Mouse (Mus musculus) c-Kit-positive CD71-positive TER-119-negative erythroid progenitor cells, embryonic 14.5 days (primary cell): Measurements from ENCODE around the gene Pramef12.
"Not testable (repeated sequence)": the region's sequence is repeated elsewhere in the genome, so short reads cannot be mapped to it uniquely, and the experiment has no call there.

Experiments used
- DNase-seq: peaks from one replicate; pipeline ENCODE4 v3.0.0-alpha.2; 2013; ENCODE audit warnings: low read depth

Gene Pramef12

GRCm38 (mm10) chr4:144408290-144408689, at the start of gene Pramef12:
Gene Pramef12 (minus strand): TSS chr4:144408464.
- DNase-seq: no peak

- no peak for DNase-seq
Measured at GRCm38 (mm10) chr4:144453217-144453616, 45.0 kb upstream of the Pramef12 start, which contains the start of gene Gm9944. Gene Gm9944 (minus strand): TSS chr4:144453317.

DNA sequence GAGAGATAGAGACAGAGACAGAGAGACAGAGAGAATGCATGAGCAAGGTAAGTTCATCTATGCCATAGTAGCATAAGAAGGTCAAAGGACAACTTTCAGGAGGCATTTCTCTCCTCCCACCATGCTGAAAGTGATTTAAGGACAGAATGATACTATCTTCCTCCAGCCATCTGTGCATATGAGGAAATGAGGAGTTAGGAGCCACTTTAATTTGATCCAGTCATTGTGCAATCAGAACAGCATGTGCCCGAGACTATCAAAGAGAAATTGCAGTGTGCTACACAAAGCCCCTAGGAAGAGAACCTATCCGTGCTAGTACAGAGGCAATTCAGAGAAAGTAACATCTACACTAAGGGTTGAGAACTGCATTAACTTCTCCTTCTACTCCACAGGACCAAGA, 40.3 kb upstream of the Pramef12 start:
- no peak for DNase-seq

DNA sequence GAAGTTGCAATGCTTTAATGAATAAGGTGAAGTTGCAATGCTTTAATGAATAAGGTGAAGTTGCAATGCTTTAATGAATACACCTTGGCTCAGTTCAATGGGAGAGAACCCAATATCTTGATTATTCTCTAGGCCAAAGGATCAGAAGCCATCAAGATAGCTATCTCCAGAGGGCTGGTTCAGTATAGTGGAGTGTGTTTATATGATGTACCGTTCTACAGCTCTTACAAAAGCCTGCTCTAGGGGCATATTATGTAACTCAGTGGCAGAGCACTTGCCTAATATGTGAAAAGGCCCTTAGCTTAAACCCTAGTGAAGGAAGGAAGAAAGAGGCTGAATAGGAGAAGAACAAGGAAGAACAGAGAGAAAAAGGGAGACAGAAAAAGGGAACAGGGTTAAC, 33.3 kb upstream of the Pramef12 start:
- DNase-seq: no peak

DNA sequence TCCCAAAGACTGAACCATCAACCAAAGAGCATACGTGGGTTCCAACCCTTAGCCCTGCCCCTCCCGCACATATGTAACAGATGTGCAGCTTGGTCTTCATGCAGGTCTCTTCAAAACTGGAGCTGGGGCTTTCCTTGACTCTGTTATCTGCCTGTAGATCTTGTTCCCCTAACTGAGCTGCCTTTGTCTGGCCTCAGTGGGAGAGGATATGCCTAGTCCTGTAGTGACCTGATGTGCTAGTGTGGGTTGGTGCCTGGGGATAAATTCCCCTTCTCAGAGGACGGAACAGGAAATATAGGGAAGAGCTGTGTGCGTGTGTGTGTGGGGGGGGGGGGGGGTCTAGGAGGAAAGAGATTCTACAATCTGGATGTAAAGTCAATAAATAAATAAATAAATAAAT, 32.8 kb upstream of the Pramef12 start:
- DNase-seq: no peak

GRCm38 (mm10) chr4:144438672-144439071, 30.4 kb upstream of the Pramef12 start, which contains the start of gene 1700012P22Rik:
Gene 1700012P22Rik (minus strand): TSS chr4:144438772.
- no peak for DNase-seq

DNA sequence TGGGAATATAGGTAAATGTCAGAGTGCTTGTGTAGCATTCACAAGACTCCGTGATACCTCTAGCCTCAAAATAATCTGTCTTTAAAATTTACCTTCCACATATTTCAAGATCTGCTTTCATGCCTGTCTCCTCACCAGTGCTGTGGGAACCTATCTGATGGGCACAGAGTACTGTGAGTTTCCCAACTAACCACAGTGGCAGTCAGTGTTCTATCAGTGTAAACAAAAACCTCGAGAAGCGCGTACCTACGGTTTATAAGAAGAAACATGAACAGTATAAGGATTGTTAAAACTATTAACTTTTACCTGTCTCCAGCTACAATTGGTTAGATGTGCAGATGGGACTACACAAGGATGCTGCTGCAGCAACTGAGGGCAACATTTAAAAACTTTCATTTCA, 25.0 kb upstream of the Pramef12 start:
- no peak for DNase-seq

DNA sequence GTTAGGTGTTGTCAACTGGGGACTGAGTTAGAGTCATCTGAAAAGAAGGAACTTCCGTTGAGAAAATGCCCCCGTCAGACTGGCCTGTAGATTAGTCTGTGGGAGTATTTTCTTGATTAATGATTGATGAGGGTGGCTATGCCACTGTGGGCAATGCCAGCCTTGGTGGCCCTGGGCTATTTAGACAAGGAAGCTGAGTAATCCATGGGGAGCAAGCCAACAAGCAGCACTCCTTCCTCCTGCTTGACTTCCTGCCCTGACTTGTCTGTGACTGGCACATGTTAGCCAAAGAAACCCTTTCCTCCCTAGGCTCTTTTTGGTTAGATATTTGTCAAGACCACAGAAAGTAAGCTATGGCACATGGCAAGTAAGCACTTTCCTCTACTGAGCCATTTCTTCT, 22.5 kb upstream of the Pramef12 start:
- DNase-seq: no peak

DNA sequence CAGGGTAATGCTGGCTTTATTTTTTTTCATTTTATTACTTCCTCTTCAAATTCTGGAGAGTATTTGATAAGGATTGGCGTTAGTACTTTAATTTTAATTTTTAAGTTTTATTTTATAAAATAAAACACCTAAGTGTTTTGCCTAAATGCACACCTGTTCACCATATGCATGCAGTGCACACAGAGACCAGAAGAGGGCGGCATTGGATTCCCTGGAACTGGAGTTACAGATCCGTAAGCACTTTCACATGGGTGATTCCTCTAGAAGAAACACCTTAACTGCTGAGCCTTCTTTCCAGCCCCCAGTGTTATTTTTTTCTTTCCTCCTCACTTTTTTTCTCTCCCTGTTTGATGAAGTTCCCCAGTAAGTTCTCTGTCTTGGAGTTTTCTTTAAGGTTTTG, 20.6 kb upstream of the Pramef12 start:
- DNase-seq: peak; percentile 19

GRCm38 (mm10) chr4:144424590-144424989, 16.3 kb upstream of the Pramef12 start:
- DNase-seq: no peak

- DNase-seq: no peak
Measured at GRCm38 (mm10) chr4:144420644-144421043, 12.4 kb upstream of the Pramef12 start.

DNA sequence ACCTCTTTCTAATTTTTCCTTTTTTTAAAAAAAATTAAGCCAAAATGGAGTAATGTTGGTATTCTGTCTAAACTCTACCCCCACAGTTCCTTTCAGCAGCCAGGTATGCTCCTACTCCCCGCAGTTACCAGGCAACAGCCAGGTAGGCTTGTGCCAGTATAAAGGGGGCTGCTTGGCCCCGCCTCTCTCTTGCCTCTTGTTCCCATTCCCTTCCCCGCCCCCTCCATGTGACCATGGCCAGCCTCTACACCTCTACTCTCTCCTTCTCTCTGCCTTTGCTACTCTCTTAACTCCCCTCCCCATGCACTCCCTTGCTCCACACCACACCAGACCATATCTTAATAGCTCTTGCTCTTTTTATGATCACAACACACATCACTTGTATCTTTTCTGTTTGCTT, 2.0 kb downstream of the Pramef12 start:
- DNase-seq: no peak

DNA sequence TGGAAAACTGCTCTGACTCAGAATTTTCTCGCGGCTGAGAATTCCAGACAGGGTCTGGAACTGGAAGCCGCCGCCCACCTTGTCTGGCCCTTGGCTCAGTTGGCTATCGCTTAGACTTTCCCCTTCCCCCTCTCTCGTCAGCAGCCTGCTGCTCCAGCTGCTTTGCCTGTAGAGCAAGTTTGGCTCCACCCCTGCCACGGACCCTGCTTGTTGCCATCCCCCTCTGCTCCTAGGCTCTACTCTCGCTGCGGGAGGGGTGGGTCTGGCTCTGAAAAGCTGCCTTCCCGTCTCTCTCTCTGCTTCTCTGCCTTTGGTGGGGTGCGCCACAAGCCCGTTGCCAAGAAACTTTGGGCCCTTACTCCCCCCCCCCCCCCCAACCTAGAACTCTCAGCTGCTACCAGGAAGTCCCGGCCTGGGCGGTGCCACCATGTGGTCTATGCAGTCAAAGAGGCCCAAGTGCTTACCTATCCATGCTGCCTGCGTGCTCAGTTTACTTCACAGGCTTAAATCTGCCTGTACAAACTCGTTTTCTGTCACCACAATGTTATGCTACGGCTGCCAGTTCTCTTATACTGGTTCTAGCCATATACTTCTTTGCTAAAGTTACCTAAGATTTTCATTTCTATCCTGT, 3.7 kb downstream of the Pramef12 start:
- no peak for DNase-seq

- no peak for DNase-seq
Measured at GRCm38 (mm10) chr4:144402712-144403111, 5.6 kb downstream of the Pramef12 start.

DNA sequence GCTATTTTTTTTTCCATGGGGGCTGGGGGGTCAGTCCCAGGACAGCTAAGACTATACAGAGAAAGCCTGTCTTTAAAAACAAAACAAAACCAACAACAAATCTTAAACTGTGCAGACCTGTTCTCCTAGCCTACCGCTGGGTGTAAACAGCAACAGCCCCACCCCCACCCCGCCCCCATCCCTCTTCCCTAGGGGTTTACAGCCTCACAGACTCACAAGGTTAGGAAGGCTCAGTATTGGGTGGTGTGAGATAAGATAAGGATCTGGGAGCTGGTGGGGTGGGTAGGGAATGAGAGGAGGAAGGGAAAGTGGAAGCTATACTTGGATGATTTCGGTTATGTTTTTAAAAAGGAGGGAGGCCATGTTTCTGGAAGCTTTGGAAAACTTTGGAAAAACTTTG, 11.9 kb downstream of the Pramef12 start:
- no peak for DNase-seq

- DNase-seq: no peak
Measured at GRCm38 (mm10) chr4:144377911-144378310, 30.4 kb downstream of the Pramef12 start, which contains the start of gene Pramef20. Gene Pramef20 (minus strand): TSS chr4:144377933.

DNA sequence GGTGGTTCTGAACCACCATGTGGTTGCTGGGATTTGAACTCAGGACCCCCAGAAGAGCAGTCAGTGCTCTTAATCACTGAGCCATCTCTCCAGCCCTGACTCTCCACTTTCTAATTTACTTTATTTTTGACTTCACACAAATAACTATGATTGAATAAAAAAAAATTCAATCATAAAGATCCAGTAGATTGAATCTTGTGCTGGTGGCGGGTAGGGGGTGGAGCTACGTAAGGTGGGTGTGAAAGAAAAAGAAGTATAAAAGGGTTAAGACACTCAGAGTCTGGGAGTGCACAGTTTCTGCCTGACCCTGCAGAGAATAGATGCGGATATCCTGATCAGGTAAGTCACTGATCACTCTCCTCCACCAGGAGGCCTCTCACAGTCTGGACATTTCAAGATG, 50.6 kb downstream of the Pramef12 start, which contains the start of gene Gm13119:
TSS of gene Gm13119 (plus strand) at position 301 of the 400 bp plus-strand sequence.
- DNase-seq: not testable (repeated sequence)
